Mouse (Mus musculus): ENCODE results near the gene Large2. TPM values are rescaled to one million over a fixed set of nuclear protein-coding genes. Genes with fewer than 3 reads are reported as not detected.
"Not testable (repeated sequence)": the region's sequence is repeated elsewhere in the genome, so short reads cannot be mapped to it uniquely, and the experiment has no call there.

The Large2 gene
- polyA plus RNA-seq, 1 experiment: not detected

- TF ChIP-seq POLR2A (IDR thresholded peaks at IDR 0.05; ENCODE audit: low read depth, low read length) (no peak), CTCF (IDR thresholded peaks at IDR 0.05; ENCODE audit: borderline replicate concordance, insufficient read depth, low read length) (no peak)
- Histone ChIP-seq H3K4me1 (ENCODE audit: control insufficient read depth, insufficient read depth, low read length) (no peaks in the 10 kb centered on the region), H3K4me3 (ENCODE audit: insufficient read depth, low read length) (no peak overlapping the region), H3K27ac (ENCODE audit: insufficient read depth, low read length) (no peak overlapping the region)
Measured at GRCm38 (mm10) chr2:92403776-92404319, 29.2 kb upstream of the Large2 start.

GRCm38 (mm10) chr2:92402591-92403326 lies 28.1 kb upstream of the Large2 start:
- no peaks in the 10 kb centered on the region for H3K4me1 ChIP-seq (ENCODE audit: control insufficient read depth, insufficient read depth, low read length)
- no peak overlapping the region for H3K4me3 ChIP-seq (ENCODE audit: insufficient read depth, low read length)
- no peak overlapping the region for H3K27ac ChIP-seq (ENCODE audit: insufficient read depth, low read length)
- no peak for TF ChIP-seq POLR2A (IDR thresholded peaks at IDR 0.05; ENCODE audit: low read depth, low read length)

GRCm38 (mm10) chr2:92401091-92401561 lies 26.5 kb upstream of the Large2 start, which contains the start of gene Mapk8ip1:
Gene Mapk8ip1, minus strand, starts transcription at chr2:92401263.
- TF ChIP-seq CTCF (IDR thresholded peaks at IDR 0.05; ENCODE audit: borderline replicate concordance, insufficient read depth, low read length) (no peak), POLR2A (IDR thresholded peaks at IDR 0.05; ENCODE audit: low read depth, low read length) (no peak)
- no peaks in the 10 kb centered on the region for H3K4me1 ChIP-seq (ENCODE audit: control insufficient read depth, insufficient read depth, low read length)
- H3K27ac ChIP-seq (ENCODE audit: insufficient read depth, low read length): no peak within 1 kb of the TSS
- H3K4me3 ChIP-seq (ENCODE audit: insufficient read depth, low read length): no peak within 1 kb of the TSS

GRCm38 (mm10) chr2:92400682-92401081 lies 26.0 kb upstream of the Large2 start:
- no peak overlapping the region for H3K4me3 ChIP-seq (ENCODE audit: insufficient read depth, low read length)
- H3K4me1 ChIP-seq (ENCODE audit: control insufficient read depth, insufficient read depth, low read length): no peaks in the 10 kb centered on the region
- no peak for TF ChIP-seq POLR2A (IDR thresholded peaks at IDR 0.05; ENCODE audit: low read depth, low read length)
- TF ChIP-seq CTCF (IDR thresholded peaks at IDR 0.05; ENCODE audit: borderline replicate concordance, insufficient read depth, low read length): no peak
- H3K27ac ChIP-seq (ENCODE audit: insufficient read depth, low read length): no peak overlapping the region

GRCm38 (mm10) chr2:92399877-92400276 lies 25.2 kb upstream of the Large2 start:
- not testable (repeated sequence) for H3K4me3 ChIP-seq (ENCODE audit: insufficient read depth, low read length); H3K27ac ChIP-seq (ENCODE audit: insufficient read depth, low read length); H3K4me1 ChIP-seq (ENCODE audit: control insufficient read depth, insufficient read depth, low read length)

- Histone ChIP-seq H3K4me3 (ENCODE audit: insufficient read depth, low read length) (no peak overlapping the region), H3K27ac (ENCODE audit: insufficient read depth, low read length) (no peak overlapping the region), H3K4me1 (ENCODE audit: control insufficient read depth, insufficient read depth, low read length) (no peaks in the 10 kb centered on the region)
- TF ChIP-seq CTCF (IDR thresholded peaks at IDR 0.05; ENCODE audit: borderline replicate concordance, insufficient read depth, low read length): no peak
- no peak for TF ChIP-seq POLR2A (IDR thresholded peaks at IDR 0.05; ENCODE audit: low read depth, low read length)
Measured at GRCm38 (mm10) chr2:92397436-92397835, 22.8 kb upstream of the Large2 start.

GRCm38 (mm10) chr2:92395535-92395934 lies 20.9 kb upstream of the Large2 start:
- Histone ChIP-seq H3K4me1 (ENCODE audit: control insufficient read depth, insufficient read depth, low read length) (no peaks in the 10 kb centered on the region), H3K27ac (ENCODE audit: insufficient read depth, low read length) (no peak overlapping the region), H3K4me3 (ENCODE audit: insufficient read depth, low read length) (no peak overlapping the region)
- no peak for TF ChIP-seq POLR2A (IDR thresholded peaks at IDR 0.05; ENCODE audit: low read depth, low read length)
- no peak for TF ChIP-seq CTCF (IDR thresholded peaks at IDR 0.05; ENCODE audit: borderline replicate concordance, insufficient read depth, low read length)

GRCm38 (mm10) chr2:92392318-92393264 lies 17.9 kb upstream of the Large2 start:
- no peak overlapping the region for H3K4me3 ChIP-seq (ENCODE audit: insufficient read depth, low read length)
- H3K27ac ChIP-seq (ENCODE audit: insufficient read depth, low read length): no peak overlapping the region
- TF ChIP-seq CTCF (IDR thresholded peaks at IDR 0.05; ENCODE audit: borderline replicate concordance, insufficient read depth, low read length) (no peak), POLR2A (IDR thresholded peaks at IDR 0.05; ENCODE audit: low read depth, low read length) (no peak)
- peaks cover 4% of the 10 kb centered on the region; the same call in 1 of the 2 replicates for H3K4me1 ChIP-seq (ENCODE audit: control insufficient read depth, insufficient read depth, low read length)

- TF ChIP-seq CTCF (IDR thresholded peaks at IDR 0.05; ENCODE audit: borderline replicate concordance, insufficient read depth, low read length): no peak
- no peak for TF ChIP-seq POLR2A (IDR thresholded peaks at IDR 0.05; ENCODE audit: low read depth, low read length)
- H3K27ac ChIP-seq (ENCODE audit: insufficient read depth, low read length): no peak overlapping the region
Measured at GRCm38 (mm10) chr2:92391703-92392317, 17.1 kb upstream of the Large2 start.

More at GRCm38 (mm10) chr2:92391703-92392317, 17.1 kb upstream of the Large2 start:
- H3K4me1 ChIP-seq (ENCODE audit: control insufficient read depth, insufficient read depth, low read length): peaks cover 4% of the 10 kb centered on the region; the same call in 1 of the 2 replicates
- H3K4me3 ChIP-seq (ENCODE audit: insufficient read depth, low read length): no peak overlapping the region

All from embryonic fibroblast, embryonic 13.5 days (primary cell).